ENCODE assay signal across 9 mouse cellular contexts in genomic region chr2:164531169-164531568, GRCm38 (mm10). TPM values are rescaled to one million over a fixed set of nuclear protein-coding genes. Genes with fewer than 3 reads are reported as not detected.
DNase-seq lines count a peak whose midpoint lies in the region; TF ChIP-seq lines count a peak whose summit lies in the region.
"Had no signal": no experiment of that assay in that cellular context is flagged by ENCODE, and none has a peak within 500 bp of the region (broad histone marks: within the 10 kb centered on the region; RNA-seq: fewer than 3 reads in every experiment).

No protein-coding gene starts in this region.

- WGBS in lung, adult 2 months, result 4% methylated on average over 3 of the region's 3 CpGs

- TF ChIP-seq CTCF in C2C12 (IDR thresholded peaks at IDR 0.05; ENCODE audit: control insufficient read depth, insufficient read depth, insufficient read length), result peak; percentile 21
- TF ChIP-seq CTCF in lung, adult 2 months (IDR thresholded peaks at IDR 0.05; ENCODE audit: insufficient read depth, low read length), result peak; percentile 68

- peaks cover 4% of the 10 kb centered on the region for H3K27me3 ChIP-seq in C2C12 (ENCODE audit: control insufficient read depth, insufficient read depth, insufficient read length)
- H3K27me3 ChIP-seq: hindbrain, embryonic 15.5 days had no signal

- no peak overlapping the region for H3ac ChIP-seq in C2C12 (ENCODE audit: control insufficient read depth, insufficient read length, low read depth)

- 0 out of 2 replicates have a peak, but pooled peaks cover 3% of the 10 kb centered on the region for H3K4me1 ChIP-seq in lung, adult 2 months (ENCODE audit: control insufficient read depth, insufficient read depth, low read length)
- H3K4me1 ChIP-seq: hindbrain, embryonic 15.5 days had no signal

- H3K36me3 ChIP-seq in C2C12 (ENCODE audit: control insufficient read depth, insufficient read depth), result no peaks in the 10 kb centered on the region
- H3K36me3 ChIP-seq: hindbrain, embryonic 15.5 days had no signal

- H3K79me3 ChIP-seq in C2C12 (ENCODE audit: low read depth), result no peaks in the 10 kb centered on the region

- no peaks in the 10 kb centered on the region for H3K79me2 ChIP-seq in C2C12 (ENCODE audit: control insufficient read depth, insufficient read depth)

- DNase-seq in MN1 (ENCODE audit: low spot score), result peak; percentile 78
- DNase-seq in cerebellum, adult 9-10 months, result peak; percentile 74
- peak; percentile 20 for DNase-seq in gastrocnemius, postnatal 25 days
- DNase-seq in kidney, postnatal 25 days, result peak; percentile 73 to 85
- peak; percentile 77 for DNase-seq in lung, adult 2 months
- DNase-seq in right cerebral cortex, postnatal 14 days, result peak; percentile 82
- DNase-seq in urinary bladder, postnatal 36 days (ENCODE audit: low spot score in 2 of 2), result peak; percentile 68 to 72

- TF ChIP-seq POLR2A in lung, adult 2 months (IDR thresholded peaks at IDR 0.05; ENCODE audit: borderline replicate concordance, extremely low read depth, low read depth, low read length), result no peak

- H3K4me3 ChIP-seq in C2C12 (ENCODE audit: insufficient read depth, poor library complexity, severe bottlenecking), result no peak overlapping the region
- H3K4me3 ChIP-seq in lung, adult 2 months (replicated peaks; ENCODE audit: extremely low read depth, low read depth, low read length), result no peak overlapping the region
- H3K4me3 ChIP-seq: hindbrain, embryonic 15.5 days had no signal

TF ChIP-seq in C2C12, 6 proteins besides CTCF, POLR2A, EP300 and RAD21:
- peak; percentile 20 for TF ChIP-seq MAX (IDR thresholded peaks at IDR 0.05)
- no peak for TF ChIP-seq MYOG (IDR thresholded peaks at IDR 0.05; ENCODE audit: control insufficient read depth, extremely low read depth, insufficient read length)

RNA-seq across cellular contexts. Expression of gene Wfdc2, which starts 31.0 kb away (rescaled TPM):
- polyA plus RNA-seq in C2C12 (2012; fragmentation: generic; extraction: Trizol), result not detected
- not detected for total RNA-seq in gastrocnemius, postnatal 25 days (2021)
- polyA plus RNA-seq in lung, adult 2 months (2012; rRNA removed), result 1,286 and 1,630 TPM in 2 replicates

RNA-seq across cellular contexts. Expression of gene Pigt, which starts 33.8 kb away (rescaled TPM):
- polyA plus RNA-seq in C2C12 (2012; fragmentation: generic; extraction: Trizol), result 74.3 TPM
- 10 to 100 TPM; 27.7 to 39.4 TPM for total RNA-seq in gastrocnemius, postnatal 25 days (2021)
- 93.8 and 104 TPM in 2 replicates for polyA plus RNA-seq in lung, adult 2 months (2012; rRNA removed)

RNA-seq across cellular contexts. Expression of gene Spint3, which starts 42.1 kb away (rescaled TPM):
- polyA plus RNA-seq in C2C12 (2012; fragmentation: generic; extraction: Trizol), result not detected
- total RNA-seq in gastrocnemius, postnatal 25 days (2021), result not detected
- polyA plus RNA-seq in lung, adult 2 months (2012; rRNA removed), result not detected in 2 replicates
- polyA plus RNA-seq: hindbrain, embryonic 15.5 days had no signal

RNA-seq across cellular contexts. Expression of gene Dbndd2, which starts 45.3 kb away (rescaled TPM):
- 21.2 TPM for polyA plus RNA-seq in C2C12 (2012; fragmentation: generic; extraction: Trizol)
- total RNA-seq in gastrocnemius, postnatal 25 days (2021), result 10 to 100 TPM; 21.2 to 35.4 TPM
- 52.6 and 72.9 TPM in 2 replicates for polyA plus RNA-seq in lung, adult 2 months (2012; rRNA removed)

RNA-seq across cellular contexts. Expression of gene Wfdc6a, which starts 54.1 kb away (rescaled TPM):
- not detected for polyA plus RNA-seq in C2C12 (2012; fragmentation: generic; extraction: Trizol)
- not detected for total RNA-seq in gastrocnemius, postnatal 25 days (2021)
- polyA plus RNA-seq in lung, adult 2 months (2012; rRNA removed), result 2.3 and 2.4 TPM in 2 replicates
- polyA plus RNA-seq: hindbrain, embryonic 15.5 days had no signal

Comparison
In these comparisons a context has a peak if more than half of its experiments do, and no peak if none do; other contexts are left out.
1. DNase-seq: peak in every context shown above with its lines; median percentile 82 in right cerebral cortex, postnatal 14 days; 79 in kidney, postnatal 25 days; 78 in MN1; 77 in lung, adult 2 months; 74 in cerebellum, adult 9-10 months; 70 in urinary bladder, postnatal 36 days; 20 in gastrocnemius, postnatal 25 days.
2. RNA of gene Wfdc2, which starts 31.0 kb away (polyA plus RNA-seq): 1,286 to 1,630 TPM in lung, adult 2 months; not detected in C2C12 (single experiment); every median in the first group is over 1,000 times any median in the second.